Mouse (Mus musculus) lung, adult 18-20 months (tissue): ENCODE data around the gene Rgs19.

Source experiments
- DNase-seq, 2 experiments: peaks; one replicate each; pipeline ENCODE4 v3.0.0; 2022; ENCODE audit warnings: mixed read lengths in 2 of 2

Gene Rgs19

GRCm38 (mm10) chr2:181681978-181682377, 11.8 kb downstream of the Rgs19 start:
- DNase-seq, result no peak

GRCm38 (mm10) chr2:181680716-181681117, 13.1 kb downstream of the Rgs19 start:
- DNase-seq, result no peak

- DNase-seq, result peak; percentile 74 to 83
Observed at GRCm38 (mm10) chr2:181679951-181680715, 13.6 kb downstream of the Rgs19 start, which contains the start of gene Tcea2. TSS of gene Tcea2 (plus strand) at chr2:181680310.

- DNase-seq, result peak; percentile 81 to 89
Observed at GRCm38 (mm10) chr2:181678780-181679179, 15.0 kb downstream of the Rgs19 start.

- DNase-seq, result peak; percentile 67 to 68
Observed at GRCm38 (mm10) chr2:181677755-181678098, 16.1 kb downstream of the Rgs19 start.

- peak; percentile 81 to 83 for DNase-seq
Observed at GRCm38 (mm10) chr2:181677096-181677754, 16.6 kb downstream of the Rgs19 start.

- no peak for DNase-seq
Observed at GRCm38 (mm10) chr2:181676424-181676823, 17.4 kb downstream of the Rgs19 start.

- peak; percentile 89 to 93 for DNase-seq
Observed at GRCm38 (mm10) chr2:181675454-181675853, 18.3 kb downstream of the Rgs19 start.

- no peak for DNase-seq
Observed at GRCm38 (mm10) chr2:181674934-181675333, 18.8 kb downstream of the Rgs19 start.

GRCm38 (mm10) chr2:181673501-181673900, 20.3 kb downstream of the Rgs19 start:
- peak; percentile 46 to 54 for DNase-seq

GRCm38 (mm10) chr2:181671984-181672383, 21.8 kb downstream of the Rgs19 start:
- DNase-seq, result no peak

GRCm38 (mm10) chr2:181671326-181671725, 22.5 kb downstream of the Rgs19 start, which contains the start of gene Sox18:
TSS of gene Sox18 (minus strand) at chr2:181671640.
- peak; percentile 83 to 85 for DNase-seq

GRCm38 (mm10) chr2:181670913-181671311, 22.9 kb downstream of the Rgs19 start:
- DNase-seq, result no peak

- no peak for DNase-seq
Observed at GRCm38 (mm10) chr2:181670285-181670912, 23.4 kb downstream of the Rgs19 start.

GRCm38 (mm10) chr2:181663298-181663630, 30.5 kb downstream of the Rgs19 start:
- DNase-seq, result peak; percentile 77 to 85

- DNase-seq, result peak; percentile 45 to 50
Observed at GRCm38 (mm10) chr2:181662620-181663297, 31.0 kb downstream of the Rgs19 start.

- DNase-seq, result peak; percentile 92 to 94
Observed at GRCm38 (mm10) chr2:181659609-181660055, 34.1 kb downstream of the Rgs19 start.

GRCm38 (mm10) chr2:181658930-181659555, 34.7 kb downstream of the Rgs19 start:
- DNase-seq, result peak; percentile 62 to 66

- DNase-seq, result no peak
Observed at GRCm38 (mm10) chr2:181658528-181658927, 35.2 kb downstream of the Rgs19 start.

- no peak for DNase-seq
Observed at GRCm38 (mm10) chr2:181657441-181657840, 36.3 kb downstream of the Rgs19 start.

- no peak for DNase-seq
Observed at GRCm38 (mm10) chr2:181656734-181657133, 37.0 kb downstream of the Rgs19 start, which contains the start of gene Gm29797. TSS of gene Gm29797 (plus strand) at chr2:181657034.

GRCm38 (mm10) chr2:181653523-181653922, 40.3 kb downstream of the Rgs19 start:
- DNase-seq, result no peak
